Mouse (Mus musculus) limb, embryonic 13.5 days (tissue): ENCODE measurements around the gene 1110004F10Rik. TPM values are rescaled to one million over a fixed set of nuclear protein-coding genes. Genes with fewer than 3 reads are reported as not detected.
"Not testable (repeated sequence)": the region's sequence is repeated elsewhere in the genome, so short reads cannot be mapped to it uniquely, and the experiment has no call there.

Source experiments
- ATAC-seq: fragments of 200-750 bp; cut with Nextera tagmentation; 2 replicates; pipeline ENCODE4 v1.8.0; 2017; ENCODE audit warnings: low read depth, moderate number of reproducible peaks, moderate TSS enrichment; ENCODE audit not compliant: low FRiP score
- H3K27ac ChIP-seq: fragments of 300-500 bp; sonication (generic); 2 replicates; pipeline ENCODE4 v1.5.1; 2015; ENCODE audit warnings: inconsistent platforms, mild to moderate bottlenecking, moderate library complexity
- H3K27me3 ChIP-seq: fragments of 300-500 bp; sonication (generic); 2 replicates; pipeline ENCODE4 v1.6.1; 2015; ENCODE audit warnings: mild to moderate bottlenecking, inconsistent platforms
- H3K36me3 ChIP-seq: fragments of 300-500 bp; sonication (generic); 2 replicates; pipeline ENCODE4 v1.6.1; 2015; ENCODE audit warnings: inconsistent platforms, mild to moderate bottlenecking, moderate library complexity
- H3K4me1 ChIP-seq: fragments of 300-500 bp; sonication (generic); 2 replicates; pipeline ENCODE4 v1.6.1; 2015; ENCODE audit warnings: inconsistent platforms
- H3K4me2 ChIP-seq: fragments of 300-500 bp; sonication (generic); replicated peaks from 2 replicates; pipeline ENCODE4 v1.6.1; 2015; ENCODE audit warnings: inconsistent platforms, mild to moderate bottlenecking, moderate library complexity
- H3K4me3 ChIP-seq: fragments of 300-500 bp; sonication (generic); 2 replicates; pipeline ENCODE4 v1.5.1; 2015; ENCODE audit warnings: moderate library complexity, mild to moderate bottlenecking, inconsistent platforms
- H3K9ac ChIP-seq: fragments of 300-500 bp; sonication (generic); 2 replicates; pipeline ENCODE4 v1.6.1; 2015; ENCODE audit warnings: mild to moderate bottlenecking, inconsistent platforms
- H3K9me3 ChIP-seq: fragments of 300-500 bp; sonication (generic); 2 replicates; pipeline ENCODE4 v1.6.1; 2016; ENCODE audit warnings: inconsistent platforms
- WGBS: fragments of 180-500 bp; shearing (Covaris S2); methylation state at CpG from one replicate; pipeline ENCODE4 v1.1.7; 2015; 5-methylcytosine and 5-hydroxymethylcytosine counted together
- polyA plus RNA-seq: library from polyadenylated mRNA; unstranded; fragments of >200 nt; fragmentation: Nextera tagmentation; extraction: Ambion mirVana; gene quantifications from 2 replicates; pipeline ENCODE4 v1.2.1, GENCODE M21; 2015

The 1110004F10Rik gene
- polyA plus RNA-seq, 1 experiment from 2014 or later = 319 TPM

DNA sequence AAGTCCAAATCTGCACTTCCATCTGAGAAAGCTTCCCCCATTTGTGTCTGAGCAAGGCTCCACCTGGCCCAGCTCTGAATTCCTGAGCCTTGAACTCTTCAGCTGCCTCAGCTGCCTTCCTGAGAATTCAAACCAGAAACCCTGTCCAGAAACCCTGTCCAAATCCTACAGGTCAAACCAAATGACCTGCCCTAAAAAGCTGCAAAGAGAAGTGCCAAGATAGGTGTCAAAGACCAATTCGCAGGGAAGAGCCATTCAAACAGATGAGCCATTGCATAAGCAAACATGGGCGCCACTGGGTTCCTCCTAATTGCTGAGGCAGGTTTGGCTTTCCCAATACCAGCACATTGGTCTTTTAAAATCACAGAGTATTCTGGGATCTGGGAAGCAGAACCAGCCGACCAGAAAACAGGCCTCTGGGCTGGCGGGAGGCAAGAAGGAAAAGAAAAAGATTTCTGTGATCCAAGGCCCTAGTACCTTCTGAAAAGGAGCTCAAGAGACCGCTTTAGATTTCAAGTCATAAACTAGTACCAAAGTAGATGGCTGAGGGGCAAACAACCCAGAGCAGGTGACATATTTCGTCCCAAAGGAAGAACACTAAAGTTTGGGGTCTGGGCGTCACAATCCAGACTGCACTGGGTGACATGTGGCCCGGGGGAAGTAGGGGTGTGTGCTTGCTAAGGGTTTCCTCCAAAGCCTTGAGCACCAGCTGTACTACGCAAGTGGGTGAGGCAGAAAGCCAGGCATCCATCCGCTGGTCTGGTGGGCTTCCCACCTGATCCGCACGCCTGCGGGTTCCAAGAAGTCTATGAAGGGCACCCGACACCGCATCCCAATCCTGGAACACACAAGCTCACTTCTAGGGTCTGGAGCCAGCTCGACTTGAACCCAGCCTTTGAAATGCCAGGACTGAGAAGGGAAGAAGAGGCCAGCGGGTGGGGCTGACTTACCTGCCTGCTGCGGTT is 2.3 kb upstream of the 1110004F10Rik start:
- Histone ChIP-seq H3K27ac (peak overlapping the region; percentile 70), H3K27me3 (peaks cover 53% of the 10 kb centered on the region), H3K4me3 (peak overlapping the region; percentile 65), H3K36me3 (no peaks in the 10 kb centered on the region), H3K9me3 (no peaks in the 10 kb centered on the region), H3K4me1 (peaks cover 33% of the 10 kb centered on the region), H3K4me2 (peak overlapping the region; percentile 99), H3K9ac (peak overlapping the region; percentile 88)
- WGBS = 19% methylated on average over 18 of the region's 18 CpGs
- no peak for ATAC-seq

DNA sequence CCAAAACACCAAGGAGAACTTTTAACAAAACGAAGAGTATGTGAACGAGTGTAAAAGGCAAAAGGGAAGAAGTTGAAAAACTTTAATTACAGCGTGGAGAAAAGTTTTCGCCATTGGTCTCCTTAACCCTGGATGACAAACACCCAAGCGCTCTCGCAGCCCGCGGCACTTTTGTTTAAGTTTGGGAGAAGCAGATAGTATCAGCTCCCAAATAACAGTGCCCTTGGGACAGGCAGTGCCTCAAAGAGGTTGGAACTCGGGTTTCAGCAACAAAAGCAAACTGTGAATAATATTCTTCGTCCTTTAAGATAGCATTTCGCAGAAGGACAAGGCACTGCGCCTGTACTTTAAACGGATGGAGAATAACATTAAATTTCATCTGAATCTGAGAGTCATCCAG is 1.2 kb upstream of the 1110004F10Rik start:
- Histone ChIP-seq H3K27me3 (peaks cover 53% of the 10 kb centered on the region), H3K4me1 (peaks cover 39% of the 10 kb centered on the region), H3K27ac (peak overlapping the region; percentile 89), H3K4me2 (peak overlapping the region; percentile 99), H3K9me3 (no peaks in the 10 kb centered on the region), H3K4me3 (peak overlapping the region; percentile 65), H3K9ac (peak overlapping the region; percentile 88), H3K36me3 (no peaks in the 10 kb centered on the region)
- WGBS = 2% methylated on average over 13 of the region's 13 CpGs
- ATAC-seq = no peak

DNA sequence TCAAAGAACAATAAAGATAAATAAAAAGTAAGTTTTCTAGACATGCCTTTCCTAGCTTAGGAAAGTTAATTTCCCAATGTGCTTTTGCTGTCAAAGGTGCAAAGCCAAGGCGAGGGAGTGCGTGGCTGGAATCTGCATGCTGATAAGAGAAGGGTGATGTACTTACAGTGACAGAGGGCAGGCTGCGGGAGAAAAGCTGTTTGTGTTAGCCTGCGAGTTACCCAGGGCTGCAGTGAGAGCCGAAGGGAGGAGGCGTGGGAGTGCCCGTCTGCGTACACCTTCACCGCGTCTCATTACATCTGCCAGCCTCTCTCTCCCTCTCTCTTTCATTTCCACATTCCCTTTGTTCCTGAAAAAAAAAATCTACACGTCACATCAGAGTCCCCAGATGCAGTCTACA is 686 bp upstream of the 1110004F10Rik start, which contains the start of gene Sox6:
Sox6 (minus strand) TSS at position 286 of the 400 bp plus-strand sequence.
- Histone ChIP-seq H3K36me3 (no peaks in the 10 kb centered on the region), H3K27me3 (peaks cover 53% of the 10 kb centered on the region), H3K9me3 (no peaks in the 10 kb centered on the region), H3K4me2 (peak within 1 kb of the TSS; percentile 99), H3K4me1 (peaks cover 39% of the 10 kb centered on the region), H3K4me3 (peak within 1 kb of the TSS; percentile 65), H3K9ac (peak within 1 kb of the TSS; percentile 88), H3K27ac (peak within 1 kb of the TSS; percentile 89)
- WGBS = under 1% methylated on average over 11 of the region's 11 CpGs
- no peak for ATAC-seq

DNA sequence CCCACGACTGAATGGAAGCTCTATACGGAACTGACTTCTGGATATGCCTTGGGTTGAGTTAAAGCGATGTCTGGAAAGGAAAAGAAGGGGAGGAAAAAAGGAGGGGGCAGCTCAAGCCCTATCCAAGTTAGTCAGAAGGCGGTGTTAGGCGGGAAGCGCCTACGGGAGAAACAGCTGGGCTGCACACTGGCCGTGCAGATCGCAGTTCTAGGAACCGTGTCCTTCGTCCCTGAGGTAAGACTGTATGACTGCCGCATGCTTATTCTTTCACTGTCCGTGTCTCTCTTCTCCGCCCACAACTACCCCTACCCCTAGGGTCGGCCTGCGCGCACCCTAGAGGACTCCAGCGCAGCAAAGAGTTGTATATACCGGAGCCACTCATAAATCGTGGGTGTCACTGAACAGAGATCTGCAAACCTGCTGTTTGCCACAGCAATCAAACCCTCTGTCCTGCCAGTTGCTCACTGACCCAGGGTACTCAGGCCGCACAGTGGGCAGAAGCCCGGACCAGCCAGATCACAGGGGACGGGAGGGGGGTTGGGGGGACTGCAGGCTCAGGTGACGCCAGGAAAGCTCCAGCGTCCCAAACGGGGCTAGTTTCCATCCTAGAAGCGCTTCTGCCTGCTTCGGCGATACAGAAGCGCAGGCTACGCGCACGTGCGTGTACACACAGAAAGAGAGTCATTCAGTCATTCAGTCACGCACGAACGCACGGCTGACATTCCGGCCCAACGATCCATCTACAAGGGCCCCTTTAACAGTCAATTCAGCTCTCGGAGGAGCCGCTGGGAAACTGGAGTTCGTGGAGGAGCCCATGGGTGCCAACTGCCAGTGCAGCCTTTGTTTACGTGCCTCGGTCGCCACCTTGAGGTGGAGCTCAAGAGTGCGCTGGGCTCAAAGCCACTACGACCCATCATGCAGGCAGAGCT is 605 bp downstream of the 1110004F10Rik start:
- WGBS = 0% methylated on average over 48 of the region's 48 CpGs
- Histone ChIP-seq H3K4me1 (peaks cover 29% of the 10 kb centered on the region), H3K9me3 (no peaks in the 10 kb centered on the region), H3K4me2 (peak overlapping the region; percentile 99), H3K36me3 (no peaks in the 10 kb centered on the region), H3K27me3 (peaks cover 46% of the 10 kb centered on the region), H3K9ac (peak overlapping the region; percentile 88), H3K27ac (peak overlapping the region; percentile 89), H3K4me3 (peak overlapping the region; percentile 65)
- peak; percentile 84 for ATAC-seq

DNA sequence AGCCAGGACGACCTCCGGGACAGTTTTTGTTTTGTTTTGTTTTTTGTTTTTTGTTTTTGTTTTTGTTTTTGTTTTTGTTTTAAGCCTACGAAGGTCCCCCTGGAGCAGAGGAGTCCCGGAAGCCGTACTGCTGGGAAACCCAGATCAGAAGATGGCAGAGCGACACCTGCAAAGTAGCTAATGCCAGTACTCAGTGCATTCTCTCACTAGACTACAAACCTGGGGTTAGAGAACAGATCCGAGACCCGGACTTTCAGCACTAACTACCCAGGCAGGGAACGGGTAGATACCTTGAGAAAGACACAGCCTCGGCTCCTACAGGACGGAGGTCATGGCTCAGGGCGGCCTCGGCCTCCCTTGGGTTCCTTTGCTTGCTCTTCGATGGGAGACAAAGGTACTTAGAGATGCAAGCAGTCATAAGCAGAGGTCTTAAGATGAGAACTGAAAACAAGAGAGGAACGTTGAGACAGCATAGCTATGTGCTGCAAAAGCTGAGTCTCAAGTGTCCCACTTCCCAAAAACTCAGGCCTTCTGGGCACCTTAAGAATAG is 1.3 kb downstream of the 1110004F10Rik start:
- Histone ChIP-seq H3K4me3 (peak overlapping the region; percentile 65), H3K27ac (no peak overlapping the region; the same call in 1 of the 2 replicates), H3K27me3 (peaks cover 41% of the 10 kb centered on the region), H3K9me3 (no peaks in the 10 kb centered on the region), H3K4me1 (peaks cover 28% of the 10 kb centered on the region), H3K36me3 (no peaks in the 10 kb centered on the region), H3K9ac (peak overlapping the region; percentile 5; the same call in 1 of the 2 replicates), H3K4me2 (peak overlapping the region; percentile 99)
- no peak for ATAC-seq
- WGBS = 23% methylated on average over 15 of the region's 15 CpGs

DNA sequence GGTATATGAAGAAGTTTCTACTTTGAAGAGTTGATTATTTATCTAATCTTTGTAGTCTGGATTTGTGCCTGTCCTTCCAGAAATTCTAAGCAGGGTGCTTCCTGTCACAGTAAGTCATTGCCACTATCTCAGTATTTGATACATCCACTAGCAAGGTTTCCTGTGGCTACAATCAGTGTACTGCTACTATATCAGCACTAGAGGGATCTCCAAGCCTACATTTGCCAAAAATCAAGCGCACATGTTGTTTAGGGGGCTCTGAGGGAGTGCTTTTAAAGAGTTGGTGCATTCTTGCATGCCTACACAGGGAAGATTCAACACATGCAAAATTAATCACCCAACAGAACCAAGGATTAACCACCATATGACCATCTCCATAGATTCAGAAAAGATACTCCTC is 21.5 kb downstream of the 1110004F10Rik start:
- 62% methylated on average over 1 of the region's 1 CpGs for WGBS
- no peak for ATAC-seq

DNA sequence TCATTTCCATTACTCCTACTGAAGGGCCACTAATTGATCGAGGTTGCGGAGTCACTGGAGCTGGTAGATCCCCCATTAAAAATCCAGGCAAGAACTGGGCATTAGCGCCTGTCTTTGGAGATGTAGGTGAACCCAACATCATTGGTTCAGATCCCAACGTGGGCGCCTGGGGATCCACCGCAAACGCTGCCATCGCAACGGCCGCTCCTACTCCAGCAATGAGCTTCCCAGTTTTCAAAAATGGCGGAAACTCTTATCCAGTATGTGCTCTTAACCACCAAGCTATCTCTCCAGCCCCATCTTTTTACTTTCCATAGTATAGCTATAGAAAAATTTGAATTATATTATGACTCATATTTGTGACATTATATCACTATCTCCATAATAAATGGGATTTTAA is 45.2 kb downstream of the 1110004F10Rik start, which contains the start of gene Gm4353:
Gm4353 (minus strand) TSS at position 270 of the 400 bp plus-strand sequence.
- H3K27ac ChIP-seq, H3K27me3 ChIP-seq, H3K36me3 ChIP-seq, H3K4me1 ChIP-seq, H3K9ac ChIP-seq, H3K9me3 ChIP-seq, ATAC-seq, H3K4me2 ChIP-seq, H3K4me3 ChIP-seq: not testable (repeated sequence)
- 97% methylated on average over 11 of the region's 11 CpGs for WGBS

More for the DNA sequence above, 21.5 kb downstream of the 1110004F10Rik start:
- Histone ChIP-seq H3K27me3 (no peaks in the 10 kb centered on the region), H3K4me3 (no peak overlapping the region), H3K36me3 (no peaks in the 10 kb centered on the region), H3K9me3 (no peaks in the 10 kb centered on the region), H3K9ac (no peak overlapping the region), H3K4me1 (no peaks in the 10 kb centered on the region), H3K27ac (no peak overlapping the region), H3K4me2 (no peak overlapping the region)

DNA sequence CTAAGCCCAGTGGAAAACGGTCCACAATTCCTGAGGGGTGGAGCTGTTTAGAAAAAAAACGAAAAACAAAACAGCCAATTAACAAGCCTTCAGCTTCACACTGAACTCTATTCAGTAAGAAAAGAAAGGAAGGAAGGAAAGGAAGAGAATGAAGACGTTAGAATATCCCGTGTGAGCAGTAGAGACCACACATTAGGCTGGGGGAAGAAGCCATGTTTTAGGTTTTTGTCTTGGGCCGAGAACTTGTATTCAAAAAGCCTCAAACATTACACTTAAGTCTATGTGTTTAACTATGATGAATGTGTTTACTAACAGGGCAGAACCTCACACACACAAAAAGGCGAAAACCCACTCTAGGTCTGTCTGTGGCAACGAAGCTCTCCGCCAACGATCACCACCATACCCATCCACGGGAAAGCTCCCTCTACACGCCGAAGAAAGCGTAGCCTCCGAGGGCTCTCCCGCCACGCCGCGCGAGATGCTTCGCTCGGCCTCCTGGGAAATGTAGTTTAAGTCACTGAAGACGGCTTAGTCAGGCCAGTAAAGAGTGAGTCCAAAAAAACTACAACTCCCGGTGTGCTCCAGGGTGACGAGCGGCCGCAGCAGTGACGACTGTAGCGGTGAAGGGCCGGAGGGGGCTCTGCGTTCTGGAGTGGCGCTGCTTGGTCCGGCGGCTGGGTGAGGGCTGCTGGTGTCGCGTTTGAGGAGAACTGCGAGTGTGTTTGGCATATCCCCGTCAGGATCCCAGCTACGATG is 53.7 kb downstream of the 1110004F10Rik start:
- Histone ChIP-seq H3K27ac (peak overlapping the region; percentile 92), H3K27me3 (no peaks in the 10 kb centered on the region), H3K4me3 (peak overlapping the region; percentile 71), H3K4me1 (peaks cover 19% of the 10 kb centered on the region), H3K9ac (peak overlapping the region; percentile 88), H3K36me3 (no peaks in the 10 kb centered on the region; the same call in 1 of the 2 replicates), H3K9me3 (no peaks in the 10 kb centered on the region), H3K4me2 (peak overlapping the region; percentile 86)
- peak; percentile 100 for ATAC-seq
- under 1% methylated on average over 38 of the region's 38 CpGs for WGBS

DNA sequence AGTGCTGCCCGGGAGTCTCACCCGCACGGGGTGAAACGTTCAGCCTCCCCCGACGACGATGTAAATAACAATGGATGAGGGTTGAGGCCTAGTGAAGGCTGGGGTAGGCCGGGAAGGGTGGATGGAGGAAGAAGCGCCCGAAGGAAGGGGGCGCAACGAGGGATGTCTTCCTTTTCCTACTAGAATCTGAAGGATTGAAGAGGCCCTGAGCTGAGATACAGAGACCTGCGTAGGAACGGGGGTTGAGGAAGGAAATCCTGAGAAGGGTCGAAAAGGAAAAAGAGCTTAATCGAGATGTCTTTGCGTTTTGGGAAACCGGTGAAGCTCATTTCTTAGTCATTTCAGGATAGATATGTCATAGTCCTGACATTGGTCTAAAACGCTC is 54.3 kb downstream of the 1110004F10Rik start:
- no peaks in the 10 kb centered on the region for H3K27me3 ChIP-seq
- H3K4me2 ChIP-seq = peak overlapping the region; percentile 86
- H3K9me3 ChIP-seq = no peaks in the 10 kb centered on the region
- H3K27ac ChIP-seq = peak overlapping the region; percentile 92
- ATAC-seq = peak; percentile 89
- peaks cover 19% of the 10 kb centered on the region for H3K4me1 ChIP-seq
- under 1% methylated on average over 19 of the region's 19 CpGs for WGBS
- peak overlapping the region; percentile 88 for H3K9ac ChIP-seq
- H3K4me3 ChIP-seq = peak overlapping the region; percentile 71
- H3K36me3 ChIP-seq = no peaks in the 10 kb centered on the region; the same call in 1 of the 2 replicates

DNA sequence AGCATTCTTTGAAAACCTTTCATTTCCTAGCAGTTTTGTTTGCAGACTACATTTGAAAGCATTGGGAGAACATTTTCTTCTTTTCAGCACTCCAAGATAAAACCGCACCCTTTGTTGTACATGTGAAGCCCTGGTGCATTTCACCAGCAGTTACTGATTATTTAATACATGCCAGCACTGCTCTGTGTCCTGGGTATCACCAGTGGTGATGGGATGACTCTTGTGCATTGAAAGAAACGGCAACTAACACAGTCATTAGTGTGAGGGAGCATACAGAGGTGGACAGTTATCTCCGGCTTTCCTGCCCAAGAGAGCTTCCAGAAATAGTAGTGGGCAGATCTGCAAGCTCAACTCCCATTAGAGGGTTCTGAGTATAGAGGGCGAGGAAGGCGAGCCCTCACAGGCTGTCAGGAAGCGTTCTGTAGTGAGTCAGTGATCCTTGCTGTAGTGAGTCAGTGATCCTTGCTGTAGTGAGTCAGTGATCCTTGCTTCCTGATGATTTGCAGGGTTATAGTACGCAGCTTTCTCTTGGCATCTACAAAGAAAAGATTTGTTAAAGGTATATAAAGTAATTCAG is 60.8 kb downstream of the 1110004F10Rik start:
- Histone ChIP-seq H3K4me2 (no peak overlapping the region), H3K4me1 (peaks cover 9% of the 10 kb centered on the region), H3K9me3 (no peaks in the 10 kb centered on the region), H3K4me3 (no peak overlapping the region), H3K27me3 (no peaks in the 10 kb centered on the region), H3K9ac (no peak overlapping the region), H3K27ac (no peak overlapping the region), H3K36me3 (peaks cover 48% of the 10 kb centered on the region)
- ATAC-seq = no peak
- 93% methylated on average over 7 of the region's 7 CpGs for WGBS

DNA sequence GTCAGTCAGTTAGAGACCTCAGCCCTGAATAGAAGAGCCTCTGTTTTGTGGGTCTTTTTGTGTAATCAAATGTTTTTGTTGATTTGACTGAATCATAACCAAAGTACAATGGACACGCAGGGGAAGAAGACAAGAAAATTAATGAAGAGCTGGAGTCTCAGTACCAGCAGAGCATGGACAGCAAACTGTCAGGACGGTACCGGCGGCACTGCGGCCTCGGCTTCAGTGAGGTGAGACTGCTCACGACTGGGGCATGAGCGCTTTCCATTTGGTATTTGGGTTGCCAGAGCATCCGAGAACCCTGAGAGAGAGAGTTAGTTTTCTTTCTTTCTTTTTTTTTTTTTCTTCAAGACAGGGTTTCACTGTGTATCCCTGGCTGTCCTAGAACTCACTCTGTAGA is 63.9 kb downstream of the 1110004F10Rik start:
- H3K36me3 ChIP-seq = peaks cover 77% of the 10 kb centered on the region
- no peak overlapping the region for H3K4me3 ChIP-seq
- WGBS = 95% methylated on average over 9 of the region's 9 CpGs
- no peak overlapping the region for H3K27ac ChIP-seq
- H3K9me3 ChIP-seq = no peaks in the 10 kb centered on the region
- no peaks in the 10 kb centered on the region for H3K4me1 ChIP-seq
- no peaks in the 10 kb centered on the region for H3K27me3 ChIP-seq
- H3K4me2 ChIP-seq = no peak overlapping the region
- no peak overlapping the region for H3K9ac ChIP-seq
- no peak for ATAC-seq
